Mouse (Mus musculus): ENCODE measurements around the gene Enkd1.

DNA sequence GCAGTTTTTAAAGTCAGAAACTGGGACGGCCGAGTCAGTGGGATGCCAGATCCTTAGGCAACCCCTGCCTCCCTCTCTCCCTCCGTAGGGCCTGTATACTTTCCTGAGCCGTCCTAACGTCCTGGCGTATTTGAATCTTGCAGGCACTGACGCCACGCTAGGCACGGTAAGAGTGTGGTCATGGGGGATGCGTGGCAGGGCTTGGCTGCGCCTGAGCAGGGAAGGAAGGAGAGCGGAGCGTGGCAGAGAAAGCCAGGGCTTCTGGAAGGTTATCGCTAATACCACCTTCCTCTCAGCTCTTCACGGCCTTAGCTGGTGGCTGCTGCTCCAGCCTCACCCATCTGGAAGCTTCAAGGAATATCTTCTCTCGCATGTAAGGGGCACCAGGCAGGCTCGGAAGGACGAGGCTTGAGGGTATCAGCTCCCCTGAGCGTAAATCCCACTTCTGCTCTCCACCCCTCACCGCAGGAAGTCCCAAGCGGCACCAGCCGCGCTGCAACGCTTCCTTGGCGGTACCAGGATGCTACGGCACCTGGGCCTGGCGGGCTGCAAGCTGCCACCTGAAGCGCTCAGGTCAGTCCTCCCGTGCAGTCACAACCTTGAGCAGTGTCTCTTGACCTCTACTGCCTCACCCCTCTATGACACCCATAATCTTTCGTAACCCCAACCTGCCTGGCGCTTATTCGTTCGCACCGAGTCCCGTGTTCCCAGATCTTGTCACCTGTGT is 18.6 kb downstream of the Enkd1 start:
- no peak for TF ChIP-seq MAFK (IDR thresholded peaks at IDR 0.05; ENCODE audit: insufficient read depth, low read depth, low read length)
- no peak for TF ChIP-seq CHD2 (IDR thresholded peaks at IDR 0.05; ENCODE audit: low read depth, low read length)
